Mouse (Mus musculus): ENCODE measurements around the gene Gm13304.
"Not testable (repeated sequence)": the region's sequence is repeated elsewhere in the genome, so short reads cannot be mapped to it uniquely, and the experiment has no call there.

Gene Gm13304

DNA sequence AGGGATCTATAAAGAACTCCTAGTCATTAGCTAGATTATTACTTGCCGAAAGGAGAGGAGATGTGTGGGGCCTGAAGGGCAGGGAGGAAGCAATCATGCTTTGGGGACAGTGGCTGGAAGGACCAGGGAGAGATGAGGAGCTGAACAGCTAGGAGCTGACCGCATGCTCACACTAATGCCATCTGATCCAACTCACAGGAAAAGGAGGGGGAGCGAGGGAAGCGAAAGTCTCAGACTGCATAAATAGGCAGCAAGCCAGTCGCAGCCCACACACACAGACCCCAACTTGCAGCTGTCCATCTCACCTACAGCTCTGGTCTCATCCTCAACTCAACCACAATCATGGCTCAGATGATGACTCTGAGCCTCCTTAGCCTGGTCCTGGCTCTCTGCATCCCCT, at the start of gene Gm13304:
Gm13304 (plus strand) TSS at position 301 of the 400 bp plus-strand sequence.
- in situ Hi-C loops (cut with MboI, MseI): not testable (repeated sequence)

DNA sequence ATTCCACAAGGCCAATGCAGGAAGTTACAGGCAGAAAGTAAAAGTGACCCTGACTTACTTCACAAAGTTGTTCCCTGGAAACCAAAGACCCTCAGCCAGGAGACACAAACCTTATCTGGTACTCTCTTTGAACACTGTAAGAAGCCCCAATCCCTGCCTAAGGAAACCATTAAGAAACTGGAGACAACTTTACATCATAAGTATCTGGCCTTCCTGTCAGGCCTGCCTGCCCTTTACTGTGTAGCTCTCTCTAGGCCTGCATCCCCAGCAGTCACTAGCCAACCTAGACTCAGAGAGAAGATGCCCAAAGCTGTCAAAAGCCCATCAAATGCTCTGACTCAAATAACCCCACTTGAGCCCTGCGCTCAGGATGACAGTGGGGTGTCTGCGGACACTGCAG, 23.7 kb upstream of the Gm13304 start, which contains the start of gene Gm3893:
Gm3893 (plus strand) TSS at position 301 of the 400 bp plus-strand sequence.
- in situ Hi-C loops (cut with MboI, MseI): loop anchor here (10.0 kb wide), 1 partner anchor 276 kb away; no protein-coding TSS in a partner anchor

DNA sequence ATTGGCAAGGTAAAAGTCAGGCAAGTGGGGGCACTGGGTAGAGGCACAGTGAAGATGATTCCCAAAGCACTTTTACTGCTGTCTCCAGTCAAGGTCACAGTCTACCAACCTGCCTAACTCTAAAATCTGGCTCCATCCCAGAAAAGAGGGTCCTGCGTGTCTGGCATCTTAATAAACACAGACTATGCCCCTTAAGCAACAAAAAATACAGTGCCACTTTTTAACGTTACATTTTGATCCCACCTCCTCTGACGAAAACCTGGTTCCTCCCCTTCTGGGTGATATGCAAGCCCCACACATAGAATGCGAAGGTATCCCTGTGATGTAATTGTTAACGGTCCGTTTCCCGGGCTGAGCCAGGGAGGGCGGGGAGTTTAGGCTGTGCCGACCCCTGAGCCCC, 38.5 kb downstream of the Gm13304 start, which contains the start of gene Gm13306:
Gm13306 (plus strand) TSS at position 301 of the 400 bp plus-strand sequence.
- in situ Hi-C loops (cut with MboI, MseI): not testable (repeated sequence)

Data from regulatory T cell (primary cell).